Mouse (Mus musculus) ES-Bruce4 (cell line): ENCODE results near the gene Slc9a9. TPM values are rescaled to one million over a fixed set of nuclear protein-coding genes. Genes with fewer than 3 reads are reported as not detected.

Experiments used
- H3K27ac ChIP-seq: 2 replicates; pipeline ENCODE4 v1.5.1; 2012; ENCODE audit warnings: low read length, inconsistent platforms; ENCODE audit not compliant: insufficient read depth
- H3K27me3 ChIP-seq: 2 replicates; pipeline ENCODE4 v1.6.1; 2012; ENCODE audit warnings: mild to moderate bottlenecking, low read length, inconsistent platforms; ENCODE audit not compliant: control insufficient read depth, poor library complexity, insufficient read depth, severe bottlenecking
- H3K36me3 ChIP-seq: 2 replicates; pipeline ENCODE4 v1.6.1; 2012; ENCODE audit warnings: inconsistent platforms, mild to moderate bottlenecking, low read length, moderate library complexity; ENCODE audit not compliant: control insufficient read depth, poor library complexity, insufficient read depth, severe bottlenecking
- H3K4me1 ChIP-seq: one replicate; pipeline ENCODE4 v1.8.1; 2011; ENCODE audit warnings: low read length; ENCODE audit not compliant: control insufficient read depth, insufficient read depth
- H3K4me3 ChIP-seq: 2 replicates; pipeline ENCODE4 v1.5.1; 2011; ENCODE audit warnings: low read depth, mild to moderate bottlenecking, low read length
- H3K9ac ChIP-seq: 2 replicates; pipeline ENCODE4 v1.6.1; 2012; ENCODE audit warnings: low read depth, mild to moderate bottlenecking, inconsistent platforms; ENCODE audit not compliant: poor library complexity, severe bottlenecking
- H3K9me3 ChIP-seq: replicated peaks from 2 replicates; pipeline ENCODE4 v1.6.1; 2012; ENCODE audit warnings: mild to moderate bottlenecking, low read length, inconsistent platforms; ENCODE audit not compliant: control insufficient read depth, poor library complexity, insufficient read depth, severe bottlenecking
- CTCF ChIP-seq: IDR thresholded peaks from one replicate; pipeline ENCODE4 v1.8.1; 2011; ENCODE audit warnings: low read depth, low read length
- EP300 ChIP-seq: IDR thresholded peaks from 2 replicates; pipeline ENCODE4 v1.6.1; 2011; ENCODE audit warnings: low read depth, low read length; ENCODE audit not compliant: insufficient read depth
- POLR2A ChIP-seq: IDR thresholded peaks from one replicate; pipeline ENCODE4 v1.8.1; 2011; ENCODE audit warnings: low read length; ENCODE audit not compliant: insufficient read depth
- polyA plus RNA-seq: library from polyadenylated mRNA; stranded (reverse); fragments of >200 nt; gene quantifications from 2 replicates; pipeline ENCODE4 v1.2.4, GENCODE M21; 2011; ENCODE audit warnings: low read depth; ENCODE audit not compliant: missing spikeins, insufficient read depth, insufficient read length

Gene Slc9a9
- polyA plus RNA-seq, 1 experiment: not detected

- Histone ChIP-seq H3K4me1 (no peaks in the 10 kb centered on the region), H3K36me3 (no peaks in the 10 kb centered on the region), H3K9ac (no peak overlapping the region), H3K27ac (no peak overlapping the region), H3K9me3 (no peaks in the 10 kb centered on the region), H3K4me3 (no peak overlapping the region), H3K27me3 (no peaks in the 10 kb centered on the region; the same call in 1 of the 2 replicates)
- TF ChIP-seq CTCF: no peak
- TF ChIP-seq EP300: no peak
- TF ChIP-seq POLR2A: no peak
These were observed 610.1 kb downstream of the Slc9a9 start for GRCm38 (mm10) chr9:95279590-95280344.

Other genes with a start within 250 kb of the Slc9a9 start
- 8.9 and 9.9 TPM in 2 replicates for gene 1190002N15Rik, start 131.8 kb upstream of the Slc9a9 start, polyA plus RNA-seq